Mouse (Mus musculus): ENCODE results near the gene Bco2. TPM values are rescaled to one million over a fixed set of nuclear protein-coding genes. Genes with fewer than 3 reads are reported as not detected.
A peak's percentile ranks its signal among the peaks of the same experiment; 100 is the strongest.

Bco2 gene
- polyA plus RNA-seq, 1 experiment from 2014 or later = 0.34 TPM

- 81% methylated on average over 5 of the region's 5 CpGs for WGBS
- Histone ChIP-seq H3K4me1 (peaks cover 9% of the 10 kb centered on the region), H3K27me3 (replicated peaks; ENCODE audit: low read depth, poor library complexity, severe bottlenecking) (no peaks in the 10 kb centered on the region), H3K36me3 (replicated peaks) (no peaks in the 10 kb centered on the region), H3K9me3 (no peaks in the 10 kb centered on the region), H3K27ac (replicated peaks) (no peak overlapping the region), H3K4me3 (no peak overlapping the region)
- DNase-seq (ENCODE audit: low spot score) = no peak
Observed at GRCm38 (mm10) chr9:50552206-50552605, 2.8 kb downstream of the Bco2 start.

GRCm38 (mm10) chr9:50548936-50549335 lies 6.0 kb downstream of the Bco2 start:
- 81% methylated on average over 4 of the region's 4 CpGs for WGBS
- Histone ChIP-seq H3K36me3 (replicated peaks) (no peaks in the 10 kb centered on the region), H3K9me3 (no peaks in the 10 kb centered on the region), H3K27me3 (replicated peaks; ENCODE audit: low read depth, poor library complexity, severe bottlenecking) (no peaks in the 10 kb centered on the region), H3K4me1 (no peaks in the 10 kb centered on the region), H3K27ac (replicated peaks) (no peak overlapping the region), H3K4me3 (no peak overlapping the region)
- DNase-seq (ENCODE audit: low spot score) = no peak

GRCm38 (mm10) chr9:50547859-50548478 lies 7.0 kb downstream of the Bco2 start:
- no peaks in the 10 kb centered on the region for H3K36me3 ChIP-seq (replicated peaks)
- no peak overlapping the region for H3K4me3 ChIP-seq
- WGBS = 64% methylated on average over 5 of the region's 5 CpGs
- no peaks in the 10 kb centered on the region for H3K27me3 ChIP-seq (replicated peaks; ENCODE audit: low read depth, poor library complexity, severe bottlenecking)
- DNase-seq (ENCODE audit: low spot score) = no peak
- no peaks in the 10 kb centered on the region for H3K4me1 ChIP-seq
- H3K27ac ChIP-seq (replicated peaks) = no peak overlapping the region
- H3K9me3 ChIP-seq = no peaks in the 10 kb centered on the region

- H3K27ac ChIP-seq (replicated peaks) = no peak overlapping the region
- no peaks in the 10 kb centered on the region for H3K4me1 ChIP-seq
- no peak for DNase-seq (ENCODE audit: low spot score)
- no peaks in the 10 kb centered on the region for H3K9me3 ChIP-seq
- no peaks in the 10 kb centered on the region for H3K36me3 ChIP-seq (replicated peaks)
- no peaks in the 10 kb centered on the region for H3K27me3 ChIP-seq (replicated peaks; ENCODE audit: low read depth, poor library complexity, severe bottlenecking)
- 78% methylated on average over 9 of the region's 9 CpGs for WGBS
- H3K4me3 ChIP-seq = no peak overlapping the region
Observed at GRCm38 (mm10) chr9:50542401-50542800, 12.6 kb downstream of the Bco2 start.

GRCm38 (mm10) chr9:50540170-50540569 lies 14.8 kb downstream of the Bco2 start:
- no peak overlapping the region for H3K4me3 ChIP-seq
- H3K9me3 ChIP-seq = no peaks in the 10 kb centered on the region
- H3K27ac ChIP-seq (replicated peaks) = no peak overlapping the region
- no peaks in the 10 kb centered on the region for H3K36me3 ChIP-seq (replicated peaks)
- 72% methylated on average over 7 of the region's 7 CpGs for WGBS
- no peaks in the 10 kb centered on the region for H3K27me3 ChIP-seq (replicated peaks; ENCODE audit: low read depth, poor library complexity, severe bottlenecking)
- H3K4me1 ChIP-seq = no peaks in the 10 kb centered on the region
- DNase-seq (ENCODE audit: low spot score) = no peak

GRCm38 (mm10) chr9:50537295-50537694 lies 17.7 kb downstream of the Bco2 start:
- Histone ChIP-seq H3K9me3 (no peaks in the 10 kb centered on the region), H3K27me3 (replicated peaks; ENCODE audit: low read depth, poor library complexity, severe bottlenecking) (no peaks in the 10 kb centered on the region), H3K36me3 (replicated peaks) (no peaks in the 10 kb centered on the region), H3K4me3 (no peak overlapping the region), H3K27ac (replicated peaks) (no peak overlapping the region), H3K4me1 (no peaks in the 10 kb centered on the region)
- DNase-seq (ENCODE audit: low spot score) = no peak
- 73% methylated on average over 4 of the region's 4 CpGs for WGBS

- no peaks in the 10 kb centered on the region for H3K9me3 ChIP-seq
- H3K4me3 ChIP-seq = no peak overlapping the region
- H3K36me3 ChIP-seq (replicated peaks) = no peaks in the 10 kb centered on the region
- no peak for DNase-seq (ENCODE audit: low spot score)
- H3K27me3 ChIP-seq (replicated peaks; ENCODE audit: low read depth, poor library complexity, severe bottlenecking) = no peaks in the 10 kb centered on the region
- 87% methylated on average over 7 of the region's 7 CpGs for whole genome bisulfite sequencing
- no peak overlapping the region for H3K27ac ChIP-seq (replicated peaks)
- no peaks in the 10 kb centered on the region for H3K4me1 ChIP-seq
Observed at GRCm38 (mm10) chr9:50536603-50537135, 18.3 kb downstream of the Bco2 start.

GRCm38 (mm10) chr9:50535930-50536329 lies 19.1 kb downstream of the Bco2 start:
- WGBS = 86% methylated on average over 5 of the region's 5 CpGs
- H3K9me3 ChIP-seq = no peaks in the 10 kb centered on the region

GRCm38 (mm10) chr9:50533791-50534190 lies 21.2 kb downstream of the Bco2 start:
- Histone ChIP-seq H3K36me3 (replicated peaks) (no peaks in the 10 kb centered on the region), H3K9me3 (no peaks in the 10 kb centered on the region), H3K27me3 (replicated peaks; ENCODE audit: low read depth, poor library complexity, severe bottlenecking) (no peaks in the 10 kb centered on the region), H3K4me3 (no peak overlapping the region), H3K4me1 (no peaks in the 10 kb centered on the region), H3K27ac (replicated peaks) (no peak overlapping the region)
- DNase-seq (ENCODE audit: low spot score) = no peak
- 83% methylated on average over 3 of the region's 3 CpGs for WGBS

More at GRCm38 (mm10) chr9:50535930-50536329, 19.1 kb downstream of the Bco2 start:
- no peak for DNase-seq (ENCODE audit: low spot score)
- H3K27me3 ChIP-seq (replicated peaks; ENCODE audit: low read depth, poor library complexity, severe bottlenecking) = no peaks in the 10 kb centered on the region
- H3K36me3 ChIP-seq (replicated peaks) = no peaks in the 10 kb centered on the region
- no peak overlapping the region for H3K4me3 ChIP-seq
- H3K4me1 ChIP-seq = no peaks in the 10 kb centered on the region
- H3K27ac ChIP-seq (replicated peaks) = no peak overlapping the region

- no peak for DNase-seq (ENCODE audit: low spot score)
- Histone ChIP-seq H3K27ac (replicated peaks) (no peak overlapping the region), H3K4me3 (no peak overlapping the region), H3K36me3 (replicated peaks) (no peaks in the 10 kb centered on the region), H3K27me3 (replicated peaks; ENCODE audit: low read depth, poor library complexity, severe bottlenecking) (no peaks in the 10 kb centered on the region), H3K4me1 (no peaks in the 10 kb centered on the region), H3K9me3 (no peaks in the 10 kb centered on the region)
- whole genome bisulfite sequencing = 84% methylated on average over 11 of the region's 11 CpGs
Observed at GRCm38 (mm10) chr9:50533328-50533727, 21.7 kb downstream of the Bco2 start.

GRCm38 (mm10) chr9:50530890-50531289 lies 24.1 kb downstream of the Bco2 start:
- Histone ChIP-seq H3K4me3 (no peak overlapping the region), H3K27ac (replicated peaks) (no peak overlapping the region), H3K4me1 (peaks cover 7% of the 10 kb centered on the region), H3K36me3 (replicated peaks) (no peaks in the 10 kb centered on the region), H3K9me3 (no peaks in the 10 kb centered on the region), H3K27me3 (replicated peaks; ENCODE audit: low read depth, poor library complexity, severe bottlenecking) (no peaks in the 10 kb centered on the region)
- 36% methylated on average over 2 of the region's 2 CpGs for WGBS
- no peak for DNase-seq (ENCODE audit: low spot score)

- H3K36me3 ChIP-seq (replicated peaks) = 0 out of 2 replicates have a peak, but pooled peaks cover 2% of the 10 kb centered on the region
- WGBS = under 1% methylated on average over 54 of the region's 54 CpGs
- H3K9me3 ChIP-seq = no peaks in the 10 kb centered on the region
- H3K4me3 ChIP-seq = peak within 1 kb of the TSS; percentile 82
- no peaks in the 10 kb centered on the region for H3K27me3 ChIP-seq (replicated peaks; ENCODE audit: low read depth, poor library complexity, severe bottlenecking)
- peak within 1 kb of the TSS; percentile 88 for H3K27ac ChIP-seq (replicated peaks)
- peak; percentile 98 for DNase-seq (ENCODE audit: low spot score)
- H3K4me1 ChIP-seq = peaks cover 7% of the 10 kb centered on the region
Observed at GRCm38 (mm10) chr9:50528293-50528892, 26.6 kb downstream of the Bco2 start, which contains the start of gene Pts. TSS of gene Pts (minus strand) at chr9:50528724.

GRCm38 (mm10) chr9:50527860-50528259 lies 27.1 kb downstream of the Bco2 start:
- Histone ChIP-seq H3K9me3 (no peaks in the 10 kb centered on the region), H3K27ac (replicated peaks) (peak overlapping the region; percentile 88), H3K27me3 (replicated peaks; ENCODE audit: low read depth, poor library complexity, severe bottlenecking) (no peaks in the 10 kb centered on the region), H3K36me3 (replicated peaks) (0 out of 2 replicates have a peak, but pooled peaks cover 2% of the 10 kb centered on the region), H3K4me3 (peak overlapping the region; percentile 82), H3K4me1 (peaks cover 7% of the 10 kb centered on the region)
- WGBS = 47% methylated on average over 7 of the region's 7 CpGs
- DNase-seq (ENCODE audit: low spot score) = no peak
